Mouse (Mus musculus): Measurements from ENCODE around the gene Gm7534. TPM values are rescaled to one million over a fixed set of nuclear protein-coding genes. Genes with fewer than 3 reads are reported as not detected.
"Not testable (repeated sequence)": the region's sequence is repeated elsewhere in the genome, so short reads cannot be mapped to it uniquely, and the experiment has no call there.

The Gm7534 gene
- total RNA-seq, 2 experiments from 2014 or later = not detected

GRCm38 (mm10) chr4:134181825-134182224 is 21.0 kb downstream of the Gm7534 start:
- no peak for TF ChIP-seq CTCF (conservative IDR thresholded peaks at IDR 0.05)
- no peak overlapping the region for H3K4me3 ChIP-seq
- no peak overlapping the region for H3K27ac ChIP-seq
- DNase-seq (ENCODE audit: low spot score in 2 of 2) = no peak

GRCm38 (mm10) chr4:134181112-134181511 is 21.7 kb downstream of the Gm7534 start:
- no peak overlapping the region for H3K4me3 ChIP-seq
- H3K27ac ChIP-seq = no peak overlapping the region
- DNase-seq (ENCODE audit: low spot score in 2 of 2) = no peak
- TF ChIP-seq CTCF (conservative IDR thresholded peaks at IDR 0.05) = no peak

GRCm38 (mm10) chr4:134172391-134172790 is 30.4 kb downstream of the Gm7534 start:
- Histone ChIP-seq H3K27ac (no peak overlapping the region), H3K4me3 (no peak overlapping the region)
- DNase-seq (ENCODE audit: low spot score in 2 of 2) = peak in 1 of 2 experiments; percentile 44
- TF ChIP-seq CTCF (conservative IDR thresholded peaks at IDR 0.05) = no peak

- H3K4me3 ChIP-seq = no peak overlapping the region
- no peak overlapping the region for H3K27ac ChIP-seq
- no peak for DNase-seq (ENCODE audit: low spot score in 2 of 2)
- TF ChIP-seq CTCF (conservative IDR thresholded peaks at IDR 0.05) = peak; percentile 48
Measured at GRCm38 (mm10) chr4:134166906-134167305, 35.9 kb downstream of the Gm7534 start.

- DNase-seq (ENCODE audit: low spot score in 2 of 2) = no peak
- no peak for TF ChIP-seq CTCF (conservative IDR thresholded peaks at IDR 0.05)
- Histone ChIP-seq H3K4me3 (no peak overlapping the region), H3K27ac (no peak overlapping the region)
Measured at GRCm38 (mm10) chr4:134165548-134166465, 37.0 kb downstream of the Gm7534 start.

GRCm38 (mm10) chr4:134165024-134165423 is 37.8 kb downstream of the Gm7534 start:
- no peak overlapping the region for H3K4me3 ChIP-seq

GRCm38 (mm10) chr4:134164591-134164990 is 38.2 kb downstream of the Gm7534 start:
- H3K4me3 ChIP-seq = no peak overlapping the region
- no peak overlapping the region for H3K27ac ChIP-seq
- TF ChIP-seq CTCF (conservative IDR thresholded peaks at IDR 0.05) = no peak
- DNase-seq (ENCODE audit: low spot score in 2 of 2) = no peak

More at GRCm38 (mm10) chr4:134165024-134165423, 37.8 kb downstream of the Gm7534 start:
- no peak for DNase-seq (ENCODE audit: low spot score in 2 of 2)
- no peak for TF ChIP-seq CTCF (conservative IDR thresholded peaks at IDR 0.05)
- no peak overlapping the region for H3K27ac ChIP-seq

- Histone ChIP-seq H3K4me3 (peak overlapping the region; percentile 53), H3K27ac (peak overlapping the region; percentile 69; the same call in 1 of the 2 replicates)
- not testable (repeated sequence) for DNase-seq (ENCODE audit: low spot score in 2 of 2)
Measured at GRCm38 (mm10) chr4:134160071-134160470, 42.7 kb downstream of the Gm7534 start.

GRCm38 (mm10) chr4:134158774-134159173 is 44.0 kb downstream of the Gm7534 start:
- Histone ChIP-seq H3K27ac (no peak overlapping the region), H3K4me3 (no peak overlapping the region)
- TF ChIP-seq CTCF (conservative IDR thresholded peaks at IDR 0.05) = no peak
- no peak for DNase-seq (ENCODE audit: low spot score in 2 of 2)

- no peak for DNase-seq (ENCODE audit: low spot score in 2 of 2)
- no peak overlapping the region for H3K4me3 ChIP-seq
- no peak for TF ChIP-seq CTCF (conservative IDR thresholded peaks at IDR 0.05)
- peak overlapping the region; percentile 21; the same call in 1 of the 2 replicates for H3K27ac ChIP-seq
Measured at GRCm38 (mm10) chr4:134157558-134157957, 45.2 kb downstream of the Gm7534 start.

- TF ChIP-seq CTCF (conservative IDR thresholded peaks at IDR 0.05) = no peak
- Histone ChIP-seq H3K27ac (peak overlapping the region; percentile 21; the same call in 1 of the 2 replicates), H3K4me3 (no peak overlapping the region)
- DNase-seq (ENCODE audit: low spot score in 2 of 2) = peak; percentile 41 to 51
Measured at GRCm38 (mm10) chr4:134156744-134157143, 46.1 kb downstream of the Gm7534 start.

- Histone ChIP-seq H3K4me3 (no peak overlapping the region), H3K27ac (peak overlapping the region; percentile 21; the same call in 1 of the 2 replicates)
- DNase-seq (ENCODE audit: low spot score in 2 of 2) = no peak
- no peak for TF ChIP-seq CTCF (conservative IDR thresholded peaks at IDR 0.05)
Measured at GRCm38 (mm10) chr4:134155961-134156465, 46.8 kb downstream of the Gm7534 start.

GRCm38 (mm10) chr4:134155531-134155930 is 47.3 kb downstream of the Gm7534 start:
- H3K27ac ChIP-seq = no peak overlapping the region
- H3K4me3 ChIP-seq = no peak overlapping the region
- no peak for TF ChIP-seq CTCF (conservative IDR thresholded peaks at IDR 0.05)
- no peak for DNase-seq (ENCODE audit: low spot score in 2 of 2)
